Mouse (Mus musculus): Measurements from ENCODE around the gene Vwa8. TPM values are rescaled to one million over a fixed set of nuclear protein-coding genes. Genes with fewer than 3 reads are reported as not detected.

Gene Vwa8
- polyA plus RNA-seq, 1 experiment from 2014 or later, result 14.5 TPM

DNA sequence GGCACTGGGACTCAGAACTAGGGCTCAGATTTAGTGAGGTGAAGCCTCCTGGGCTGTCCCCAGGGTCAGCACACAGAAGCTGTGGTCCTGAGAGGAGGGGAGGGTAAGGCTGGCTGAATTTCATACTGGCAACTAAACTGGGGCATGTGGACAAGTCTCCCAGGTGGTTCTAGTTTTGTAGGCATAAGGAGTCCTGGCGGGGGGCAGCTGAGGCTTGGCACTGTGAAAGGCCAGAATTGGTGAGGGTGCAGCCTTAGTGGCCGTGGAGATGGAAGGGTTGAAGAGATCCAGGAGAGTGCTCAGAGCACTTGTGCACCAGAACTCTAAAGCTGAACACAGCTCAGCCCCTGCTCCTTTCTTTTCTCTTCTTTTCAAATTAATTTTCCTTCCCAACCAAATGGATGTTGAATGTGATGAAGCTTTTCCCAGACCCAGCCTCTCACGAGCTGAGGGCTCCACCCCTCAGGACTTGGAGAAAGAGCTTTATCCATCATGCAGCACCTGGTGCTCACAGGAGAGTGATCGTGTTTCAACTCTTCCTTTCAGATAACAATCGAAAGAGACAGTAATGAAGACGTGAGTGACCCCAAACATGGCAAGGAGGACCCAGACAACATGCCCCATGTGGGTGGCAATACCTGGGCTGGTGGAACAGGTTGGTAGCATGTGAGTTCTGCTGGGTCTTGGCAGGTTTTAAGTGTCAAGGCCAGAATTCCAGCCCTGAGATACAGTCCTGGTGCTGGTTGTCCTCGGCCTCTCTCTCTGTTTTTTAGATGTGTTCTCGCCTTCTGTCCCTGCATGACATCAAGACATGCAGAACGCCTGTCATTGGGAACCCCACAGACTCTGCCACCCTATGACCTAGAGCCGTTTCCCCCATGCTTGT, 307.9 kb downstream of the Vwa8 start:
- Histone ChIP-seq H3K27me3 (ENCODE audit: control insufficient read depth, insufficient read depth, low read length) (no peaks in the 10 kb centered on the region), H3K9me3 (replicated peaks; ENCODE audit: control insufficient read depth, low read length) (no peaks in the 10 kb centered on the region), H3K36me3 (ENCODE audit: control insufficient read depth, insufficient read depth, low read length) (no peaks in the 10 kb centered on the region), H3K4me2 (no peak overlapping the region), H3K27ac (ENCODE audit: low read depth, low read length) (no peak overlapping the region), H3K4me3 (ENCODE audit: low read depth, low read length) (no peak overlapping the region), H3K4me1 (ENCODE audit: control insufficient read depth, insufficient read depth, low read length) (0 out of 2 replicates have a peak, but pooled peaks cover 10% of the 10 kb centered on the region), H3K9ac (ENCODE audit: low read depth, low read length) (no peak overlapping the region)
- ATAC-seq (replicated peaks; ENCODE audit: insufficient number of reproducible peaks, low FRiP score, low TSS enrichment), result no peak
- WGBS (ENCODE audit: insufficient replicate concordance), result 46% methylated on average over 10 of the region's 10 CpGs

DNA sequence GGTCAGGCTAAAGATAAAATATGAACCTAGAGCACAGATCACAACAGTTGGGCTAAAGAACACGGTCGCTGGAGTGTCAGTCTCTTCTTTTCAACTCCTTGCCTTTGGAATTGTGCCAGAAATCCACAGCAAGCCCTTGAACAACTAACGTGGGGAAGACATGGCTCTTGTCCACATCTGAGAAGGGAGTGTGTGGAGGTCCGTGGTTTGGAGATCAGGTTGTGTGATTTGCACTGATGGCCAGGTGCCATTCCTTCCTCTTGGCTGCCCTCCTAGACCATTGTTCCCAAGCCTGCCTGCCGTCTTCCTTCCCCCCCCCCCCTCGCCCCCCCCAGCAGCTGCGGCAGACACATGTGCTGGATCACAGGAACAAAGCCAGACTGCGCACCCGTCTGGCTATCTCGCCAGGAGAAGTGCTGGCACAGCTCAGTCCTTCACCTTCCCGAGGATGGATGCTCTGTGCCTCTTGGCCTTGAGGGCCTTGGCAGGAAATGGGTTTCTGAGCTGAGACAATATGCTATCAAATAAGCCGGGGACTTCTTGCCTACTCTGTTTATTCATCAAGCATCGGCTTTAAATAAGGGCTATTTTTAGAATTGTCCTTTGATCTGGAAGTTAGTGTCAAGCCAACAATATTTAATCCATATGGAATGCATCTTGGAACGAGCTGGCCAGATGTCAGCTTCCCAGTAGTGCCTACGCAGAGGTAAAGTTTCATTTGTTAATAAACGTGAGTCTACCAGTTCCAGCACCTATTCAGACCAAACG, 308.8 kb downstream of the Vwa8 start:
- no peaks in the 10 kb centered on the region for H3K9me3 ChIP-seq (replicated peaks; ENCODE audit: control insufficient read depth, low read length)
- no peak overlapping the region for H3K4me3 ChIP-seq (ENCODE audit: low read depth, low read length)
- H3K4me2 ChIP-seq, result no peak overlapping the region; the same call in 1 of the 2 replicates
- no peaks in the 10 kb centered on the region for H3K36me3 ChIP-seq (ENCODE audit: control insufficient read depth, insufficient read depth, low read length)
- no peak for ATAC-seq (replicated peaks; ENCODE audit: insufficient number of reproducible peaks, low FRiP score, low TSS enrichment)
- no peak overlapping the region for H3K9ac ChIP-seq (ENCODE audit: low read depth, low read length)
- H3K27me3 ChIP-seq (ENCODE audit: control insufficient read depth, insufficient read depth, low read length), result no peaks in the 10 kb centered on the region
- no peak overlapping the region for H3K27ac ChIP-seq (ENCODE audit: low read depth, low read length)
- 49% methylated on average over 15 of the region's 17 CpGs for WGBS (ENCODE audit: insufficient replicate concordance)
- H3K4me1 ChIP-seq (ENCODE audit: control insufficient read depth, insufficient read depth, low read length), result 0 out of 2 replicates have a peak, but pooled peaks cover 10% of the 10 kb centered on the region

DNA sequence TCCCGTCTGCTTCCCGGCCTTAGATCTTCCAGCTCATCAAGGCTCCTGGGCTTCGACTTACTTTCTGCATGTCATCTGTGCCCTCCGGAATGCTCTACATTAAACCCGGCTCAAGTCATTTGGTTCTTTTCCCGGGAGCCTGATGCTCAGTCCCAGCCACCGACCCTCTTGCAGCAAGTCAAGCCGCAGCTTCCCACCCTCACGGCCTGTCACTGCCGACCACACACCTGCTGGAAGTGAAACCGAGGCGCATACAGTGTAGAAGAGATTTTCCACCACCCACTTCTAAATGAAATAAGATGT, 309.3 kb downstream of the Vwa8 start:
- H3K27me3 ChIP-seq (ENCODE audit: control insufficient read depth, insufficient read depth, low read length), result no peaks in the 10 kb centered on the region
- H3K4me1 ChIP-seq (ENCODE audit: control insufficient read depth, insufficient read depth, low read length), result 0 out of 2 replicates have a peak, but pooled peaks cover 10% of the 10 kb centered on the region
- no peak overlapping the region; the same call in 1 of the 2 replicates for H3K4me2 ChIP-seq
- no peak for ATAC-seq (replicated peaks; ENCODE audit: insufficient number of reproducible peaks, low FRiP score, low TSS enrichment)
- H3K4me3 ChIP-seq (ENCODE audit: low read depth, low read length), result no peak overlapping the region
- 86% methylated on average over 12 of the region's 12 CpGs for WGBS (ENCODE audit: insufficient replicate concordance)
- H3K9ac ChIP-seq (ENCODE audit: low read depth, low read length), result no peak overlapping the region
- no peaks in the 10 kb centered on the region for H3K36me3 ChIP-seq (ENCODE audit: control insufficient read depth, insufficient read depth, low read length)
- no peak overlapping the region for H3K27ac ChIP-seq (ENCODE audit: low read depth, low read length)
- no peaks in the 10 kb centered on the region for H3K9me3 ChIP-seq (replicated peaks; ENCODE audit: control insufficient read depth, low read length)

DNA sequence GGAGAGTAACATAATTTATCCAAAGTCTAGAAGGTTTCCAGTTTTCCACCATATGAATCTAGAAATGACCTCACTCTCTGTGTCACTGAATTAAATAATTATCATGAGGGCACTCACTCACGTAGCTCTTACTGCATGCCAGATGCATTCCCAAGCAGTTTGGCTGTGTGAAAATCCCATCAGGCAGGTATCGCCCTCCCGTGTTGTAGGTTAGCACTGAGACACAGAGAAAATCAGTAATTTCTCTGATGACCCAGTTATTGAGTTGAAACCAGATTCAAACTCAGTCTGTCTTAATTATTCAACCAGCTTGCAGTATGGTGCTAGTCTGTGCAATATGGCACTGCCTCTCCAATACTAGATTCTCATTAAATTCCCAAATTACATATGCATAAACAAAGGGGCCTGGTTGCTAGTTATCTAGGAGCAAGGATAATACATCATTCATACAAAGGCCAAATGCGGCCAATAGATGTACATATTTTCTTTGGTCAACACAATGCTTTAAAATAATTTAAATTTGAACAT, 309.9 kb downstream of the Vwa8 start:
- Histone ChIP-seq H3K36me3 (ENCODE audit: control insufficient read depth, insufficient read depth, low read length) (no peaks in the 10 kb centered on the region), H3K9me3 (replicated peaks; ENCODE audit: control insufficient read depth, low read length) (no peaks in the 10 kb centered on the region), H3K4me1 (ENCODE audit: control insufficient read depth, insufficient read depth, low read length) (0 out of 2 replicates have a peak, but pooled peaks cover 10% of the 10 kb centered on the region), H3K4me2 (no peak overlapping the region), H3K4me3 (ENCODE audit: low read depth, low read length) (no peak overlapping the region), H3K27me3 (ENCODE audit: control insufficient read depth, insufficient read depth, low read length) (no peaks in the 10 kb centered on the region), H3K9ac (ENCODE audit: low read depth, low read length) (no peak overlapping the region), H3K27ac (ENCODE audit: low read depth, low read length) (no peak overlapping the region)
- 85% methylated on average over 4 of the region's 4 CpGs for WGBS (ENCODE audit: insufficient replicate concordance)
- ATAC-seq (replicated peaks; ENCODE audit: insufficient number of reproducible peaks, low FRiP score, low TSS enrichment), result no peak

DNA sequence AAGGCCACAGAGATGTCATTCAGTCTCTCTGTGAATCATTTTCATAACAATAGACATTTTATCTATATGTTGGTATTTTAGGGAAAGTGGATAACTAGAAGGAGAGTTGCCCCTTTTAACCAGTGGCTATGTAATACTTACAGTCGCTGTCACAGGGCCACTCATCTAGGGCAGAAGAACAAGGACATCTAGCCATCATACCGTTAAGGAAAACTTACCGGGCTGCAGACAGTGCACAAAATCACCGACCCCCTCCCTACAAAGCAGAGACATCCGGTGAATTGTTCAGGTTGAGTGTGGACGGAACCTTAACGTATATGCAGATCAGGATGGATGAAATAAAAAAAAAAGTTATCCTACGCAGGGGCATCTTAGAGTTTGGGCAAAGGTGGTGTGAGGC, 310.6 kb downstream of the Vwa8 start:
- 84% methylated on average over 8 of the region's 8 CpGs for WGBS (ENCODE audit: insufficient replicate concordance)
- no peaks in the 10 kb centered on the region for H3K27me3 ChIP-seq (ENCODE audit: control insufficient read depth, insufficient read depth, low read length)
- H3K36me3 ChIP-seq (ENCODE audit: control insufficient read depth, insufficient read depth, low read length), result no peaks in the 10 kb centered on the region
- H3K4me2 ChIP-seq, result no peak overlapping the region
- no peak for ATAC-seq (replicated peaks; ENCODE audit: insufficient number of reproducible peaks, low FRiP score, low TSS enrichment)
- H3K9ac ChIP-seq (ENCODE audit: low read depth, low read length), result no peak overlapping the region
- H3K4me1 ChIP-seq (ENCODE audit: control insufficient read depth, insufficient read depth, low read length), result 0 out of 2 replicates have a peak, but pooled peaks cover 10% of the 10 kb centered on the region
- H3K27ac ChIP-seq (ENCODE audit: low read depth, low read length), result no peak overlapping the region
- no peaks in the 10 kb centered on the region for H3K9me3 ChIP-seq (replicated peaks; ENCODE audit: control insufficient read depth, low read length)
- no peak overlapping the region for H3K4me3 ChIP-seq (ENCODE audit: low read depth, low read length)

DNA sequence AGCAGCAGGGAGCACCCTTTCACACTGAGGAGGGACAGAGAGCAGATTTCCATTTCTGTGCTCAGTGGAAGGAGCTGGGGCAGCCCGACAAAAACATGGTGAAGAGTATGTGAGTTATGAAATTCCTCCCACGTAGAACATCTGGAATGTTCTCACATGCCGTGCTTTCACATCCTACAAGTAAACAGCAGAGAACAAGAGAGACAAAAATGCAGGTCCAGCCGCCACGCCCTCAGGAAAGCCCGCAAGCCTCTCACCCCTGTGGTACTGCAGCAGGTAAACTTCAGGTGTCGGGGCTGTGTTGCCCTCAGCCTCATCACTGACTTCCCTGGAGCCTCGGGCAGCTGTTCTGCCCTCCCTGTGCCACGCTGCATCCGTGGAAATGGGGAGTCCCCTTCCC, 311.6 kb downstream of the Vwa8 start:
- 75% methylated on average over 10 of the region's 10 CpGs for whole genome bisulfite sequencing (ENCODE audit: insufficient replicate concordance)
- H3K4me2 ChIP-seq, result no peak overlapping the region
- 0 out of 2 replicates have a peak, but pooled peaks cover 10% of the 10 kb centered on the region for H3K4me1 ChIP-seq (ENCODE audit: control insufficient read depth, insufficient read depth, low read length)
- H3K9ac ChIP-seq (ENCODE audit: low read depth, low read length), result no peak overlapping the region
- H3K4me3 ChIP-seq (ENCODE audit: low read depth, low read length), result no peak overlapping the region
- no peaks in the 10 kb centered on the region for H3K36me3 ChIP-seq (ENCODE audit: control insufficient read depth, insufficient read depth, low read length)
- H3K27me3 ChIP-seq (ENCODE audit: control insufficient read depth, insufficient read depth, low read length), result no peaks in the 10 kb centered on the region
- no peak for ATAC-seq (replicated peaks; ENCODE audit: insufficient number of reproducible peaks, low FRiP score, low TSS enrichment)
- H3K27ac ChIP-seq (ENCODE audit: low read depth, low read length), result no peak overlapping the region
- H3K9me3 ChIP-seq (replicated peaks; ENCODE audit: control insufficient read depth, low read length), result no peaks in the 10 kb centered on the region

DNA sequence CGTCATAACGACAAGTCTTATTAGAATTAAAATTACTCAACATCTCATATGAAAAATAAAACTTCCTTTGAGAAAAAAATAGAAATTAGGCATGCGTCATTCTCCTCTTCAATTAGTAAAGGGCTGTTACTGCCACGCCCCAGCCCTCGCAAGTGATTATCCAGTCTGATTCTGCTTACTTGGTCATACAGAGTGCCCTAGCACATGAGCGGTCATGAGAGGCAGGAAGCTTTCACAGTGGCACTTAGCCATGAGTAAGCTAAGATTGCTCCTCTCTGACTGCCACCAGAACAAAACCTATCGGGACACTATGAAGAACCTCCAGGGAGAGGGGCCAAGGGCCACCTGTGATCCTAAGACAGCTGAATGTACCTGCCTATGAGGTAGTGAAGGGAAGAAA, 312.1 kb downstream of the Vwa8 start:
- H3K9ac ChIP-seq (ENCODE audit: low read depth, low read length), result no peak overlapping the region
- no peaks in the 10 kb centered on the region for H3K27me3 ChIP-seq (ENCODE audit: control insufficient read depth, insufficient read depth, low read length)
- no peak overlapping the region for H3K4me2 ChIP-seq
- 0 out of 2 replicates have a peak, but pooled peaks cover 10% of the 10 kb centered on the region for H3K4me1 ChIP-seq (ENCODE audit: control insufficient read depth, insufficient read depth, low read length)
- no peaks in the 10 kb centered on the region for H3K36me3 ChIP-seq (ENCODE audit: control insufficient read depth, insufficient read depth, low read length)
- no peak for ATAC-seq (replicated peaks; ENCODE audit: insufficient number of reproducible peaks, low FRiP score, low TSS enrichment)
- H3K27ac ChIP-seq (ENCODE audit: low read depth, low read length), result no peak overlapping the region
- no peak overlapping the region for H3K4me3 ChIP-seq (ENCODE audit: low read depth, low read length)
- H3K9me3 ChIP-seq (replicated peaks; ENCODE audit: control insufficient read depth, low read length), result no peaks in the 10 kb centered on the region
- WGBS (ENCODE audit: insufficient replicate concordance), result 91% methylated on average over 7 of the region's 7 CpGs

DNA sequence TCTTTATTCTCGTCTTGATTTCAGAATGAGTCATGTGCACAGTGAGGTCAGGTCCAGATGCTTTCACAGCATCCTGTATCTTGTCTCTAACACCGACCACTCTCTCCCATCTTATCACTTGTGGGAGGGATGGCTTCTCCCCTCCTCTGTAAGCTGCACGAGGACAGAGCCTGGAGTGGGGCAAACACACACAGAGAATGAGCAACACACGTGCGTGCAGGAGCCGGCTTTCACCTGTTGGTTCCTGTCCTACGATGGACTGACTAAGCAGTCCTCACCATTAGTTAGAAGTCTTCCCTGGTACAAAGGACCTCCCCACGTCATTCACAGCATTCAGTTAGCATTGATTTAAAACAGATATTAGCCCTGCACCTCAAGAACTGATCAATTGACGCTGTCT, 312.9 kb downstream of the Vwa8 start:
- 0 out of 2 replicates have a peak, but pooled peaks cover 10% of the 10 kb centered on the region for H3K4me1 ChIP-seq (ENCODE audit: control insufficient read depth, insufficient read depth, low read length)
- ATAC-seq (replicated peaks; ENCODE audit: insufficient number of reproducible peaks, low FRiP score, low TSS enrichment), result no peak
- H3K9ac ChIP-seq (ENCODE audit: low read depth, low read length), result no peak overlapping the region
- H3K27me3 ChIP-seq (ENCODE audit: control insufficient read depth, insufficient read depth, low read length), result no peaks in the 10 kb centered on the region
- WGBS (ENCODE audit: insufficient replicate concordance), result 69% methylated on average over 9 of the region's 9 CpGs
- no peak overlapping the region for H3K27ac ChIP-seq (ENCODE audit: low read depth, low read length)
- no peaks in the 10 kb centered on the region for H3K36me3 ChIP-seq (ENCODE audit: control insufficient read depth, insufficient read depth, low read length)
- no peak overlapping the region for H3K4me3 ChIP-seq (ENCODE audit: low read depth, low read length)
- no peaks in the 10 kb centered on the region for H3K9me3 ChIP-seq (replicated peaks; ENCODE audit: control insufficient read depth, low read length)
- H3K4me2 ChIP-seq, result no peak overlapping the region
